Mouse (Mus musculus) gastrocnemius, adult 8-10 months (tissue): ENCODE measurements around the gene Acat2. TPM values are rescaled to one million over a fixed set of nuclear protein-coding genes. Genes with fewer than 3 reads are reported as not detected.
"Not testable (repeated sequence)": the region's sequence is repeated elsewhere in the genome, so short reads cannot be mapped to it uniquely, and the experiment has no call there.

Experiments
- DNase-seq, 2 experiments: peaks; one replicate each; pipeline ENCODE4 v3.0.0; 2022; ENCODE audit warnings: low spot score in 2 of 2
- total RNA-seq, 4 experiments: library from RNA; stranded (reverse); gene quantifications; 2 replicates each; pipeline ENCODE4 v1.2.4; 2022

Acat2 gene
- total RNA-seq: 1 to 10 TPM; 3.9 to 4.8 (median 4.3) TPM

DNA sequence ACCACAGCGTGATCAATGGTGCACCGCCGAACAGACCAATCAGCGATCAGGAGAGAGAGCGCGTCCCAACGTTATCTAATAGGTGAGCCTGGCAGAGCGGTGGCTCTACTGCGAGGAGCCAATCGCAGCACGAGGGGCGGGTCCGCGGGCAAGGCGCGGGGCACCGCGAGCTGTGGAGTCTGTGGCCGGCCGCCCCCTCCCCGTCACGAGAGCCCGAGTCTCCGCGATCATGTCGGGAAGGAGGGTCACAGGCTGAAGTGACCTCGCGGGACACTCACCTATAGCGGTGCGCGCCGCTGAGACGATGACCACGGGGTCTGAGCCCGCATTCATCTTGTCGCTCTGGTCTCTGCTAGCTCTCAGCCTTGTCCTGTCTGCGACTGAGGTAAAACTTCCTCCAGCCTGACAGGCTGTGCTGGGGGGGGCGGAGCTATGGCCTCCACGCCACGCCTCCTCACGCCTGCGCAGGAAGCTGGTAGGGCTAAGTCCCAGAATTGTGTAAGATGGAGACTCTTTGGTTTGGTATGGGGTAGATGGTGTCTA lies at the start of gene Acat2:
Gene Acat2, minus strand, starts transcription at position 417 of the 543 bp plus-strand sequence.
- peak; percentile 90 for DNase-seq

DNA sequence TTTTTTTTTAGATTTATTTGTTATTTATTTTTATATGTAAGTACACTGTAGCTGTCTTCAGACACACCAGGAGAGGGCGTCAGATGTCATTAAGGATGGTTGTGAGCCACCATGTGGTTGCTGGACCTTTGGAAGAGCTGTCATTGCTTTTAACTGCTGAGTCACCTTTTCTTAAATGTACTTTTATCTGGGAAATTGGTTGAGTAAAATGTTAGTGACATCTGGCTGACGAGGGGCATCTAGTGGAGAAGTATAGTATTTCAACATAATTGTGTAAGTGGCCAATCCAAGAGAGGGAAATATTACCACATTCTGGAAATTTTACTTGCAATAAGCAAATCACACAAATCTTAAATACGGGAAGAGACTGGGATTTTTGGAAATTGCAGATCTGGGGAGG lies 49.3 kb upstream of the Acat2 start:
- no peak for DNase-seq

DNA sequence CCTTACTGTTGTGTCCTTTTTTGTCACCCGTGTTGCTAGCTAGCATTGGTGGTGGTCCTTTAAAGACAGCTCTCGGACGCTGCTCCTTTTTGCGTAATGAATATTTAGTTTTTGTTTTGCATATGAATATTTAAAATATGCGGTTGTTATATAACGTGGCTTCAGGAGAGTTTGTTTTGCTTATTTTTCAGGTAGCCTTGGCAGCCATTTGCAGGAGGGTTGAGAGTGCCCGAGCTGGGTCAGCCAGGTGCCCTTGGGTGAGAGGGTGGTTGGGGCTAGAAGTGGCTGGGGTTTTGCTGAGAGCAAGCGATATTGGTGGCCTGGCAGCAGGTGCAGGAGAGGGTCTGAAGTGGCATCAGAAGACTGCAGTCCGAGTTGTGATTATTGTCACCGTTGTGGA lies 48.0 kb upstream of the Acat2 start:
- no peak for DNase-seq

DNA sequence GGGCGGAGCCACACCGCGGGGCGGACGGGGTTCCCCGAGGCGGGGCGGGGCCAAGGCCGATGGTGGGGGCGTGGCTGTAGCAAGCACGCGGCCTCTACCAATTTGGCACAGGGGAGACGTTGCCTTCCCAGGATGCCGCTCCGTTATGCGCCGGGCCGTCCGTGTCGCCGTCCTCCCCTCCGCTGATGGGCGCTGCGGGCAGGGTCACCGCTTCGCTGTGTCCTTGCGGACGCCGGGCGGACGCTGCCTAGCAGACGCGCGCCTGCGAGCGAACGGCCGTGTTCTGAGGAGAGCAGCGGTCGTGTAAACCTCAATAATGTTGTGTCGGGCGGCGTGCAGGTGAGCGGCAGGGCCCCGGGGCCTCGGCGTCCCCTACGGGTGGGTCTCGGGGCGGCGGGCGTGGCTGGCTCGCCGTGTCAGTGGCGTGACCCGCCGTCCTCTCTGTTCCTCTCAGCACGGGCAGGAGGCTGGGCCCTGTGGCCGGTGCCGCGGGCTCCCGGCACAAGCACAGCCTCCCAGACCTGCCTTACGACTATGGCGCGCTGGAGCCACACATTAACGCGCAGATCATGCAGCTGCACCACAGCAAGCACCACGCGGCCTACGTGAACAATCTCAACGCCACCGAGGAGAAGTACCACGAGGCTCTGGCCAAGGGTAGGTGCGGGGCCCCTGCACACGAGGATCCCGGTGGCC lies 47.3 kb upstream of the Acat2 start:
- peak; percentile 96 to 97 for DNase-seq

DNA sequence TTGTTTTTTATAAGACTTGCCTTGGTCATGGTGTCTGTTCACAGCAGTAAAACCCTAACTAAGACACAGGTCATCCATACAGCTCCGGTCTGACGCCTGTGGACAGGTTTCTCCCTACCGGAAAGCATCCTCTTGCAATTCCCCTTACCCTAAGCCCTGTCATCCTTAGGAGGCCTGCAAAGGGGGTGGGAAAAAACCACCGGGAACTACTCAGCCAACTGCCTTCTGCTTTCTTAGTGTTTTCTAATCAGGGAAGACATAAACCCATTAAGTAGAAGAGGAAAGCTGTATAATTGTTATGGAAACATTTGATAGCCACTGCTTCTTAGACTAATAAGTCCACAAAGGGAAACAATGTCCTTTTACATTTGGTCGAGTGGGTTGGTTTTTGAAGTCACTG lies 46.4 kb upstream of the Acat2 start:
- DNase-seq: no peak

DNA sequence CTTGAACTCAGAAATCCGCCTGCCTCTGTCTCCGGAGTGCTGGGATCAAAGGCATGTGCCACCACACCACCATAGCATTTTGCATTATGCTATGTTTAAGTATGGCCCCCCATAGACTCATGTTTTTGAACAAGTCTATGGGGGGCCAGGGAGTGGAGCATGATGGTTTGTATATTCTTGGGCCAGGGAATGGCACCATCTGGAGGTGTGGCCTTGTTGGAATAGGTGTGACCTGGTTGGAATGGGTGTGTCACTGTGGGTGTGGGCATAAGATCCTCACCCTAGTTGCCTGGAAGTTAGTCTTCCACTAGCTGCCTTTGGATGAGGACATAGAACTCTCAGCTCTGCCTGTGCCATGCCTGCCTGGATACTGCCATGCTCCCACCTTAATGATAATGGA lies 46.0 kb upstream of the Acat2 start, which contains the start of gene Sod2:
Gene Sod2, plus strand, starts transcription at position 301 of the 400 bp plus-strand sequence.
- not testable (repeated sequence) for DNase-seq

DNA sequence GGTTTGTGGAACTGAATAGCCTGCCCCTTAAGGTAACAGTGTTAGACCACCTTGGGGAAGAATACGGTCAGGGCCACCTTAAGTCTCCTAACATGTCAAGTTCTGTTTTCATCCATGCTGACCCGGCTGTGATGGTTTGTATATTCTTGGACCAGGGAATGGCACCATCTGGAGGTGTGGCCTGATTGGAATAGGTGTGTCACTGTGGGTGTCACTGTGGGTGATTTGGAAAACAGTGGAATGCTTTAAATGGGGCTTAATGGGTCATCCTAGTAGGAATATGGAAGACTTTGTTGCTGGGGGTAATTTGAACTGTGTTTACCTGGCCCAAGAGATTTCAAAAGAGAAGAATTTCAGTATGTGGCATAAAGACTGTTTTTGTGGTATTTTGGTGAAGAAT lies 43.9 kb upstream of the Acat2 start:
- DNase-seq: not testable (repeated sequence)

DNA sequence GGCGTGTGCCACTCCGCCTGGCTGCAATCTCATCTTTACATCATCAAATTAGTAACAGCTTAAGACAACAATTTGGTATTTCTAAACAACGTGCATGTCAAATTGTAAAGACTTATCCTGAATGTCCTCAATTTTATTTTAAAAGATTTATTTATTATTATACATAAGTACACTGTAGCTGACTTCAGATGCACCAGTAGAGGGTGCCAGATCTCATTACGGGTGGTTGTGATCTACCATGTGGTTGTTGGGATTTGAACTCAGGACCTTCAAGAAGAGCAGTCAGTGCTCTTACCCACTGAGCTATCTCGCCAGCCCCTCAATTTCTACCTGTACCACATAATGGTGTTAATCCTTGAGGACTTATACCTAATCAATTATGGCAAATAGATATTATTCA lies 41.7 kb upstream of the Acat2 start:
- not testable (repeated sequence) for DNase-seq

DNA sequence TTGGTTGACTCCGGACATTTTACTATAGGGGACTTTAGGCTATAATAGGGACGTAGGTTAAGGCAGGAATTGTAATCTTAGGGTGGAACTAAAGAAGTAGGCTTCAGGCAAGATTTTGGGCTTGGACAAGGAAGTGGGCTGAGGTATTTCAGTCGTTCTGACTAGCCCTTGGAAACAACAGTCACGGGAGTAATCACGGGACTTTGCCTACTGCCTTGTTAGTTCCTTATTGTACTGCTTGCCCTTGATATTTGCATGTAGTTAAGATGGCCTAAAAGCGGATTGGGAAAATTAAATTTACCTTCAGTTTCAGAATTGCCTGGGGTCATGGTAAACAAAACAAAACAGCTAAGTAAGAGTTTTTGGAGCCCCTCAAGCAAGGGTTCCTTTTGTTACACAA lies 38.5 kb upstream of the Acat2 start:
- no peak for DNase-seq

DNA sequence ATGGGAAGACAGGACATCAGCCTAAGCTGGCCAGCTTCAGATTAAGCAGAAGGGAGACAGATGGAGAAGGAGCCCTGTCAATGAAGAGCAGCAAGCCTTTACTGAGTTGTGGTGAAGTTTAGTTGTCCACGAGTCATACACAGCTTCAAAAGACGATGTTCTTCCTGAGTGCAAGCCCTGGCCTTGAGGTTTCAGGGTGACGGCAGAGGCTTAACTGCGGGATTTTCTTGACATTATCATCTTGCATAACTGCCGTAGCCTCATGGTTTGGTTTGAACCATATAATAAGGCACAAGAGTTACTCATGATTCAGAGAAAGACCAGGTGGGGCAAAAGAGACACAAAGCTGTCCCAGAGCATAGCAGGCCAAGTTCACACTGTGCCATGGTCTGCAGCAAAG lies 37.3 kb upstream of the Acat2 start:
- DNase-seq: no peak

DNA sequence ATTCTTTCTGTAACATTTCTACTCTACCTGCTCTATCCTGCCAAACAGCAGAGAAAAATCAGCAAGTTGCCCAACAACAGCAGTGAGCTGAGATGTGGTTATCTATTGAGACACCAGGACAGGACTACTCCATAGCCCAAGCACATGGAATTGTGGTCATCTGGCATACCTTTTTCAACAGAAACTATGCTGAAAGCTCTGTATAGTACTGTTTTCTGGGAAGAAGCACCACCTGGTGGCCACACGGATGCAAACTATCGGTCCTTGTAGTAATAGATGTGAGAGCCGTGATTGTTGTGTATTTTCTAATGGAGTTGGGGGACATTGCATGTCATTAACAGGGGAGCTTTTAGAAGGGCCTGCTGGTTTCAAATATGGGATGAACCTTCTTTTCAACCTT lies 35.8 kb upstream of the Acat2 start:
- no peak for DNase-seq

DNA sequence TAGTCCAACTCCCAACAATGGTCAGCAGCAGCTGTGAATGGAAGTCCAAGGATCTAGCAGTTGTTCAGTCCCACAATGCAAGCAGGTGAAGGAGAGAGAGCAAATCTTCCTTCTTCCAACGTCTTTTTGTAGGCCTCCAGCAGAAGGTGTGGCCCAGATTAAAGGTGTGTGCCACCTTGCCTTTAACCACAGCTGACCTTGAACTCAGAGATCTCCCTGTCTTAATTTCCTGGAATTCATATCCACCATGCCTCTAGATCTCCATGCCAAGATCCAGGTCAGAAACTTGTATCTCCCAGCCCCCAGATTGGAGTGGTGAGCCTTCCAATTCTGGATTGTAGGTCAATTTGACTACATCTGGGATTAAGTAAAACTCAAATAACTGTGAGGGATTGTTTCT lies 33.5 kb upstream of the Acat2 start, which contains the start of gene Wtap:
Gene Wtap, minus strand, starts transcription at position 101 of the 400 bp plus-strand sequence.
- DNase-seq: no peak

DNA sequence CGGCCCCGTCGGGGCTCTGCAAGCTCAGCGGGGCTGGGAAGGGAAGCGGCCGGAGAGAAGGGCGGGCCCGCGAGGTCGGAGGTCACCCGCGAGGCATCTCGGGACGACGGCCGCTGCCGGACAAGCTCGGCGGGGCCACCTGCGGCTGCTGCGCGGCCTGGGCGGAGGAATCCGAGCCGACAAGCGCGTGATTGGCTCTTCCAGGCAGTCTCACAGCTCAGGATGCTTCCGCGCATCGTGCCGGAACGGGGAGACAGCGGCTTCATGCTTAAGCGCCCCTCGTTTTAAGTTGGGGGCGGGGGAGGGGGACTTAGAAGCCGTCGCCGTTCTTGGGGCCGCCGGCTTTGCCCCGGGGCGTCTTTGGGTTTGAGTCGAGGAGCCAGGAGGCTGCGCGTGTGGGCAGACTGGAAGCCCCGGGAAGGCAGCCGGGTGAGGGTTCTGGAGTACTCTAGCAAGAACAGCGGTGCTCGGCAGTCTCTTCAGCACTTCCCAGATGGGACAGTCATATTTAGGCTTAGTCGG lies 32.0 kb upstream of the Acat2 start:
- peak; percentile 91 to 94 for DNase-seq

DNA sequence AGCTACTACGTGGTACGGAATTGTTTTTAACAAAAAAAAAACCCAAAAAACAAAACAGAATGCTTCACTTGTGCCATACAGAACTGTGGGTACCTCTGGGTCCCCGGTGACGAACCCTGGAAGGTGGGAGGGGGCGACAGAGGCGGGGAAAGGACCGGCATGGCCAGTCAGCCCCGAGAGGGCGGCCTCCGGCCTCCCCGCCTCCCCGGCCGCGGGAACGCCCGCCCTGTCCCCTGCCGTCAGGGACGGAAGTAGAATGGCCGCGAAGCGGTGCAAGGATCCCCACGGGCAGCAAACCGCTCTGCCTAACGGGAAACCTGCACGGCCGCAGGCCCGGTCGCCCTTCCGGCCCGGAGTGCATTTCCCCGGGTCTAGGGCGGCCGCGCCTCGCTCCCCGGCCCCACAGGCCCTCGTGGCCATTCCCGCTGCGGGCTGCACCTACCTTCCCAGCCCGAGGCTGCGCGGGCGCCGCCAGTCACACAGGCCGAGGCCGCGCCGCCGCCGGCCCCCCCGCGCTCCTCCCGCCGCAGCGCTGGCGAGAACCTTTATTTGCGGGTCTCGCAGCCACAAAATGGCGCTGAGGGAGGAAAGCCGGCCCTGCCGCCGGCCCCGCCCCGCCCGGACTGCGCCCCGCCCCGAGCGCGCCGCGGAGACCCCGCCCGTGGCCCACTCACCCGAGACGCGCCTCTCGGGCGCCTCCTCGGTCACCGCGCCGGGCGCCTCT lies 31.2 kb upstream of the Acat2 start:
- DNase-seq: peak; percentile 83 to 87

DNA sequence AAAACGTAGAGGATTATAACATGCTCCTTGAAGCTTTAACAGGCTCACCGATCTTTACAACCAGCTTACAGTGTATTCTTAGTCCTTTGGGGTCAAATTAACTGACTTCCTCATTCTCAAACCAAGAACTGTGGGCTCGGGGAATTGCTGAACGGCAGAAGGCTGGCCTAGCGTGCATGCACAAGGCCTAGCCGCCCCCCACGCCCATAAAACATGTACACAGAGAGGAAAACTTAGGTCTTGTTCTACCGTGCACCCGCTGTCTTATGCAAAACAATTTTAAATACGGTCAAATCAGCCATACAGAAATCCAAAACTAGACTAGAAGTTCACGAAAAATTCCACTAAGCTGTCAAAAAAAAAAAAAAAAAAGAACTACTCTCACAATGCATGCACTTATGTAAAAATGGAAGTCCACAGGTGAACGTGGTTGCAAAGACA lies 30.7 kb upstream of the Acat2 start:
- DNase-seq: no peak

DNA sequence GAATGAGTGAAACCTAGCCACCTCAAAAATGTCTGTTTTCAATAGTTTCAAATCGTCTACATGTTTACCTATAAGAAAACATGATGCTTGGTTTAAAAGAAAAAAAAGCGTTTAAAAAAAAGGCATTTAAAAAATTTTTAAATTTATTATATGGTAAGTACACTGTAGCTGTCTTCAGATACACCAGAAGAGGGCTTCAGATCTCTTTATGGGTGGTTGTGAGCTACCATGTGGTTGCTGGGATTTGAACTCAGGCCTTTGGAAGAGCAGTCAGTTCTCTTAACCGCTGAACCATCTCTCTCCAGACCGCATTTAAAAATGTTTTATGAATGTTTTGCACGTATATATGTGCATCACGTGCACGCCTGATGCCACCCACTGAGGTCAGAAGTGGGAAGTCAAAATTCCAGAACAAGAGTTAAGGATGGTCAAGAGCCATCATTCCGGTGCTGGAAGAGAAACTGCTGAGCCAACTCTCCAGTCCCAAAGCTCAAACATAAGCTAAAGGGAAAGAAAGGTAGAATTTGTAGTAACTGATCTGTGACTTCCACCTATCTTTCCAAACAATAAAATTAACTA lies 30.1 kb upstream of the Acat2 start:
- DNase-seq: no peak

DNA sequence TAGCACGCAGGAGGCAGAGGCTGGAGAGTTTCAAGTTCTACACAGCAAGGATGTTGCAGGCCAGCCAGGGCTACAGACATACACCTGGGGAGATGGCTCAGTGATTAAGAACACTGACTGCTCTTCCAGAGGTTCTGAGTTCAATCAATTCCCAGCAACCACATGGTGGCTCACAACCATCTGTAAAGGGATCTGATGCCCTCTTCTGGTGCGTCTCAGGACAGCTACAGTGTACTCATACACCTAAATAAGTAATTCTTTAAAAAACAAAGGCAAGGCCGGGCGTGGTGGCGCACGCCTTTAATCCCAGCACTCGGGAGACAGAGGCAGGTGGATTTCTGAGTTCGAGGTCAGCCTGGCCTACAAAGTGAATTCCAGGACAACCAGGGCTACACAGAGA lies 27.5 kb upstream of the Acat2 start:
- not testable (repeated sequence) for DNase-seq

DNA sequence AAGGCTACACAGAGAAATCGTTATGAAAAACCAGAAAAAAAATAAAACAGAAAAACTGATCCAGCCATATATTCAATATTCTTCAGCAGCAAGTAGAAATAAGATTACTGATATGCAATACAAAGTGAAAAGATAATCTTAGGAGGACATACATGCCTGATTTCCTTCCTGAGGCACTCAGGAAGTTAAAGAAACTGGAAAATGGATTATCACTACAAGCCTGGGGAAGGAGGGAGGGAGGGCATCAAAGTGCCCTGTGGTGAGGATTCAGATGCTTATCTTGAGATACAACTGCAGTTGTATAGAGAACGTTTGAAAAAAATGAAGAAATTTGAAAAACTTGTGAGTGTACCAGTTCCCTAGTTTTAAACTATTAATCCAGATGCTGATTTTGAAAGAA lies 23.4 kb upstream of the Acat2 start:
- no peak for DNase-seq

DNA sequence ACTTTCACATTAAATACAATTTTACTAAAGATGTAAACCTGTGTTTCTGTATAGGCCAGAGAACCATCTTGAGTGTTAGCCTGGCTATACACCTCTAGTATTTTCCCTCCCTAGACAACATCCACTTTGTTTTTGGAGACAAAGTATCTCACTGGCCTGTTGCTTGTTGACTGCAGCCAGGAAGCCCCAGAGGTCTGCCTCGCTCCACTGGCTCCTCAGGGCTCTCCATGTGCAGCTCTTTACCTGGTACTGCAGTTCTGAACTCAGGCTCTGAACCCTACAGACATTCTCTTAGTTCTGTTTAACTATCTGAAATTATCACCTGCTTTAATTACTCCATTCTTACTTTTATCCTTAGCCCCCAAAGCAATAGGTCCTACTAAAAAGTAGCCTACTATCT lies 18.0 kb upstream of the Acat2 start:
- no peak for DNase-seq

DNA sequence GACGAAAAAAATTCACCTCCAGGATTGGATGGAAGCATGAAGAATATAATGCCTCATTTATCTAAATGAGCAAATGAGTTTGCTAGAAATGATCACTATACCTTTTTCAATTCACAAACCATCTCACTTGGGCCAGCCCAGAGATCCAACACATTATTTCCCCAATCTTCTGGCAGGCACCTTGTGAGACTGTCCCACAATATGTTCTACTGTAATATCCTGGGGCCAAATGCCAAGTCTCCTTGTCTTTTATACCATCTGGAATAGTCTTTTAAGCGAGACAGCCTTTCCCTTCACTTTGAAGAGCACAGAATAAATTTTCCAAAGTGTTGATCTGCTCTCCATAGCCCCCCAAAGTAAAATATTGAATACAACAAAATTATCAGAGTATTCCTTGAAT lies 13.3 kb upstream of the Acat2 start:
- no peak for DNase-seq

DNA sequence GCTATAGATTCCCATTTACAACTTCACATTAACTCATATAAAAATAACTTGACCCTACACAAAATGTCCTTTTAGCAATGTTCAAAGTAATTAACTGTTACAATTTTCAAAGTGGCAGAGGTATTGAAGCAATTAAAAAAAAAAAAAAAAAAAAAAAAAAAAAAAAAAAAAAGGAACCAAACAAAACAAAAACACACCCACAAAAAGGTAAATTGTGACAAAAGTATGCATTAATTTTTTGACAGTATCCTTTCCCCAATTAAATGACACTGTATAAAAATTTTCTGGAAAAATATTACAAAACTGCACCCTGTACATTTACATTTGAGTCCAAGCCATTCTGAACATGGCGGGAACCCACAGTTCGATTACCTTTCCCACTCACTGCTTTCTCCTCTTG lies 6.6 kb upstream of the Acat2 start:
- DNase-seq: no peak

DNA sequence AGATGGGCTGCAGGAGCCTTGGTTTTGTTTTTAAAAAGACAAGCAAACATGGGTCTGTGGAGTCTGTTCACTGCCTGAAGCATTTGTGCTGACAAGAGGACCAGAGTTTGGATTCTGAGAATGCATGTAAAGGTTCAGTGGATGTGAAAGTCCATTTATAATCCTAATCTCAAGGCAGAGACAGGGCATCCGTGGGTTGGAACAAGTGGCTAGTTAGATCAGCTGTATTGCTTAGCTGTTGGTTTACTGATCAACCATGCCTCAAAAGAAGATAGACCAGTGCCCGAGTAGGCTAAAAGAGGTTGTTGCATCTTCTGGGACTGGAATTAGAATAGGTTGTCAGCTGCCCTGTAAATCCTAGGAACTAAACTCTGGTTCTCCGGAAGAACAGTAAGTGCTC lies 2.9 kb upstream of the Acat2 start:
- DNase-seq: no peak
